Mouse (Mus musculus) lung, postnatal 4 days (tissue): ENCODE data around the gene Usp42.

ENCODE experiments used
- DNase-seq, 2 experiments: peaks; one replicate each; pipeline ENCODE4 v3.0.0; 2021

The Usp42 gene

DNA sequence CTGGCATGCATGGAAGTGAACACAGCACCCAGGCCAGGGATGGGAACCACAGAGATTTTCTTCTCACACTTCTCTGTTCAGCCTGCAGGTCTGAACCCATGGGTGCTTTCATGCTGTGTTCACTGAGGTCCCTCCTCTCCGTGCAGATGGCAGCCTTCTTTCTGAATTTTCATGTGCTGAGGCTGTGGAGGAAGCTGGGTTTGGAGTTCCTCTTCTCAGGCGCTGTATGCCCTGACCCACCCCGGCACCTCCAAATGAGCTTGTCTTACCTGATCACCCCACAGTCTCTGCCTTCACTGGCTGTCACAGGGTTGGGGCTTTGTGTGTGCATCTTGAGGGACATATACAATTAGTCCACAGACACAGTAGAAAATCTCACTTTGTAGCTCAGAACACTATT, 44.5 kb downstream of the Usp42 start:
- DNase-seq: no peak

DNA sequence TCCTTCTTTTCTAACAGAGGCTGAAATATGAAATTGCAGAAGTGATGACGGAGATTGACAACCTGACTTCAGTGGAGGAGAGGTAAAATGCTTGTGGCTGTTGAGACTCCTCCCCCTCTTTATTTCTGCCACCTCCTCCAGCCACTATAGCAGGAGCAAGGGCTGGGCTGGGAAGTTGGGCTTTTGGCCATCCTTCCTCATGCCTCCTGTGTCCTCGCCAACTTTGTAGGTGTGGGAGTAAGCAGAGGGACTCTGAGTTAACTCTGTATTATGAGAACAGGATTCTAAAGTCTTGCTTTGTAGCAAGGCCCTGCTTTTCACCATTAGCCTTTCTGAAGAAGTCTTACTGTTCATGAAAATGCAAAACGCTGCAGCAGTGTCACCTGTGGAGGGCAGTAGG, 45.6 kb downstream of the Usp42 start:
- no peak for DNase-seq

DNA sequence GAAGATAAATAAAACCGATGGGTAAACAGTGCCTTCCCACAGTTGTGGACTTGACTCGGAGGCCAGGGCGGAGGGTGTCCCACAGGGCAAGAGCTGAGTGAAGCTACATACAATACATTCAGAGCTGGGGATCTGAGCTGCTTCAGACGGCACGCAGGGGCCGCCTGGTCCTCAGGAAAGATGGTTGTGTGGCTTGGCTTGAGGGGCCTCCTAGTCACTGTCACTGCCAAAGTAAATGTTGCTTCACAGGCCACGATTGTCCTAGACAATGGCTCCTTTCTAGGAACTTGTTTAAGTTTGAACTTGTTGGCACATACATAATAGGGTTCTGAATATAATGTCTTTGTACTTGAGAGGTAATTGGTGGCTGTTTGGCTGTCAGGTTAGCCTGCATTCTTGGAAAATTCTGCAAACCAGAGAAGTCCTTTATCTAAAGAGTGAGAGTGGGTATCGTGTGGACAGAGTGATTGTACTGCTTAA, 47.1 kb downstream of the Usp42 start:
- no peak for DNase-seq

DNA sequence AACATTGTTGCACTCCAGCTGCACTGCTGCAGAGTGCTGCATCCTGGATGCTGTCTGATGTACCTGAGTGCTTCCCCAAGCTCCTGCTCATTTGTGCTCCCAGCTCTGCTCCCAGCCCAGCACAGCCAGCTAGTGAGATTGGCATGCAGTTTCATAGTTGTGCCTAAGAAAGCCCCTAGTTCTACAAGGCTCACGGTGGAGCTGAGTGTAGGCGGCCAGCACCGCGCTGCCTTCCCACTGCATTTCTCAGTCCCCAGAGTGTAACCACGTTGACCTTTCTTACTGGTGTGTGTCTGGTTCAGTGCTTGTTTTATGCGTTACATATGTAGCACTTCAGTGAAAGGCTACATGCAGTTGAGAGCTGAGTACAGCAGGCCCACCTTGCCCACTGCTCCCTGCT, 48.4 kb downstream of the Usp42 start:
- DNase-seq: no peak

DNA sequence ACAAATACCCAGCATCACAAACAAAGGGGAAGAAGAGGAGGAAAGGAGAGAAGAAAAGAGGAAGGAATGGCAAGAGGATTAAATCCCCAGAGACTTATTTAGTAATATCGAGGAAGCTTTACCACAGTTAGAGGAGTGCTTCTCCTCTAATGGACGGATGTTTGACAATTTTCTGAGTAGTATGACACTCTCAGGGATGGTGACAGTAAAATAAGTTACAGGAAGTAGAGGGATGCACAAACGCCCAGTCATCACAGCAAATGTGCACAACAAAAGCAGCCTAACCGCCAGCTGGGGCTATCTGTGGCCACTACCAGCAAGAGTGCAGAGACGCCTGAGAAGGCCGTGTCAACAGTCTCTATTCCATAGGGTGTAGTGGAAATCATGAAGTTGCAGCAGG, 52.4 kb downstream of the Usp42 start:
- peak in 1 of 2 experiments; percentile 24 for DNase-seq

DNA sequence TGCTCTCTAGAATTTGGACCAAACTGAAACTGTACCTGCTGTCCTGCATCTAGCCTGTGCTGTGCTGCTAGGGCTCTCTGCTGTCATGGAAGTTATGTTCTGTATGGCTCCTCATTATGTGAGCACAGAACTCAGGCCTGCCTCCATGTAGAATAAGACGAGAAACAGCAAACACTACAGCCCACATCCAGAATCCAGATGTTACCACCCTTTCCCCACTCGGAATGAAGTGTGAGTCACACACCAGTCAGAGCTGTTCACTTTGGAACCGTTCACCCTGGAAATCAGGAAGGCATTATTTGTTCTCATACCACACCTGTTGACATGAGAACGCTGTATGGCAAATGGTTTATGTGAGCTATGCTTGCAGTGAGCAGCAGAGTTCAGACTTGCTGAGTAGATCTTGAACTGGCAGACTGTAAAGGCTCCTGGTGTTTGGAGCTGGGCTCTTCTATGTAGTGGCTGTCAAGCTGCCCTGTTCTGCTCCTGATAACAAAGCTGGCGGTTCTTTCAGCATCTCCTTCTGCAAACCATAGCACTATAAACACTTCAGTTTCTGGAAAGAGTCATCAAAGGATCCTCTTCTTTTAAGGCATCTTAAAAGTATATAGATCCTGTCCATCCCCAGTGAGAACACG, 53.3 kb downstream of the Usp42 start:
- DNase-seq: no peak

DNA sequence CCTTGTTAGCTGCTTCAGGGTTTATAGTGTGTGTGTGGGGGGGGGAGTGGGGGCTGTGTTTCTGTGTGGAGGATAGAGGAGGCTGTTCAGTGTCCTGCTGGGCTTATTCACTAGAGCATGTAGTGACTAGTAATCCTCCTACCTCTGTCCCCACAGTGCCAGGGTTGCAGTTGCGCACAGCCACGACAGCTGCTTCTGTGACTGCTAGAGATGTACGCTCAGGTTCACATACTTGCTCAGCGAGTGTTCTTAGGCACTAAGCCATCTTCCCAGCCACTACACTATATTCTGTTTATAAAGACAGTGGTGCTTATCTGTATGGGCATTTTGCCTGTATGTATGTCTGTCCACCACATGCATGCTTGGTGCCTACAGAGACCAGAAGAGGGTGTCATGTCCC, 54.7 kb downstream of the Usp42 start:
- no peak for DNase-seq

DNA sequence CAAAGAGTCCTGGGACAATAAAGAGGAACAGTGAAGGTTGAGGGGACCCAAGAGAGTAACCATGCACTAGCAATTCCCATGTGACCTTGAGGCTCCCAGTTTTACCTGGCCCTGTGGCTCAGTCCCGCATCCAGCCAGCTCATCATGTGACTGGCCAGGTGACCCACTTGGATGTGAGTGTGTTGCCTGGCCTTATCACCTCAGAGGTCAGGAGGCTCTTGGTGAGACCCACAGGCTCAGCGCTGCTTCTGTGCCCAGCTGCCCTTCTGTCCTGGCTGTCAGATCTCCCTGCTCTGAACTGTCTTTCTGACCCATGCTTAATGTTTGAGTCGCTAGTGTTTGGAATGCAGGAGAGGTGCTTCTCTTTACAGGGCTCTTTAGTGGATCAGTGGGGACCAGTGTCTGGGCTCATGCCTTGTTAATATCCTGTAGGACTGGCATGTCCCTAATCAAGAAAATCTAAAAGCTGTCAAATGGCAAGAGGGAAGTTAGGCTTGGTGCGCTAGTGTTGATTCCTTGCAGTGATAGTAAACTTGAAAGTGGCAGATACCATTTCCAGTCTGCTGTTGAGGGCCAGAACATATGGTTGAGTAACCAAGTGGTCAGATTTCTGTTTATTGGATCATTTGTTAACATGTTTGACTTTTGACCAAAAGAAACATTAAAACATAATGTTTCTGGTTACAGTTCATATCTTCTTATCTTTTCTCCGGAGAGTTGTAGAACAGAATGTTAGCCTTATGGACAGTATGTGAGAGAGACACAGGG, 55.7 kb downstream of the Usp42 start:
- DNase-seq: no peak

DNA sequence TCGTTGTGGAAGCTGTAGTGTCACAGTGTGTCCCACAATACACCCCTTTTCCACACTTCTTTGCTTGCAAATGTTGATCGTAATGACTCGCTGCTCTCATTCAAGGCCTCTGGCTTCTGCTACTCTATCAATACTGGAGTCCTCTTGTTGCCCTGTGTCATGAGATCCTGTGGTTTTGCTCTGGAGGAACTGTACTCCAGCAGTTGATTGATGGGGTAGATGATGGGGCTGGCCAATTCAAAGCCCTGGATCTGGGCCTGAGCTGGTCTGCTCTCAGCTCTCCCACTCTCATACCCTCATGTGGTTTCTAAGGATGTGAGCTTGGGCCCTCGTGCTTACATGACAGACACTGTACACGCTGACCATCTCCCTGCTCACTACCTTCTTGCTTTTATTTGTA, 57.5 kb downstream of the Usp42 start:
- no peak for DNase-seq

DNA sequence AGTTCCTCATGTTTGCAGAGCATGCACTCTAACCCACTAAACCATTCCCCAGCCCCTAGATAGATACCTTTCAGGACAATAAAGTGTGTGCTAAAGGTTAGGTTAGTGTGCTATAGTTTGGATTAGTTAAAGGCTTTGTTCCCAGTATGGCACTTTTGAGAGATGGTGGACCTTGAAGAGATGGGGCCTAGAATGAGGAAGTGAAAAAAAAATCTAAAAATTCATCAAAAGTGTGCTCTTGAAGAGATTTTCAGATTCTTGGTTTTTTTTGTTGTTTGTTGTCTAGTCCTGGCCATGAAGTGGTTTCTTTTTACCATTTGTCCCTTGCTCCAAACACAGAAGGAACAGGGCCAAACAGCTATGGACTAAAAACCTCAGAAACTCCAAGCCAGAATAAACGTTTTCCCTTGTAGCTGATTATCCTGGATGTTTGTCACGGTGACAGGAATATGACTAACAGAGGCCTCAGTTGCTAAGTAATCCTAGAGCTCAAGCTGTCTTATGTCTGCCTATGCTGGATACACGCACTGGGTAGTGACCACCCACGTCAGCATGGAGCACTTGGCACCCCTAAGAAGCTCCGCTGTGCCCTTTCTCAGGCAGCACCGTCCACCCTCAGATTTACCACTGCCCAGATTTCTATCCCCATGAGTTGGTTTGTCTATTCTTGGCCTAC, 61.2 kb downstream of the Usp42 start:
- DNase-seq: no peak

DNA sequence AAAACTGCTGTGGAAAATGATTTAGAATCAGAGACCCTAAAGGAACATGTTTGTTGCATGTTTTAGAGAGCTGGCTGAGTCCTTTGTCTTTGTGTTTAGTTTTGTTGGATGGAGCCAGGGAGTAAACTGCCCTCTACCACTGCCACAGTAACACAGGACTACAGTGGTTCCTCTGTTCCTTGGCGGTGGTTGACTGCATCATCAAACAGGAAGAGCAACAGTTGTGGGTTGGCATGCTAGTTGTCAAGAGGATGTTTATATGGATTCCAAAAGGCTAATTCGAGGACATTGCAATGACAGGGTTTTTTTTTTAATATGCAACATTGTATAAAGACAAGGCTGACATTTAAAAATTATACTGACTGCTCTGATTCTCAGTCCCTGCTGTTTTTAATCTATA, 62.2 kb downstream of the Usp42 start:
- DNase-seq: peak; percentile 50

DNA sequence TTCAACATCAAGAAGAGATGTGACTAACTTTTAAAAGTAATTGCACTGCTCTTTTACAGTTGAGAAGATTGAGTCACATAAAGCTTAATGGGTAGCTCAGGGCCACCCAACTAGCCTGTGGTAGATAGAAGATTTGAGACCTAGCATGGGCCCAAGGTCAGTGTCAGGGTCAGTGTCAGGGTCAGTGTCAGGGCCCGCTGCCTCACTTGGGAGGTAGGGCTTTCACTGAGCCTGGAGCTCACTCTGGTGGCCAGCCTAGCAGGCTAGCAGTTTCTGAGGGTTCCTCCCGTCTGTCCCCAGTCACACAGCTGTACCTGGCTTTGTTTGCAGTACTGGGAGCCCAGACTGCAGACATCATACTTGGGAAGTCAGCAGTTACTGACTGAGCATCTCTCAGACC, 62.7 kb downstream of the Usp42 start:
- DNase-seq: no peak

DNA sequence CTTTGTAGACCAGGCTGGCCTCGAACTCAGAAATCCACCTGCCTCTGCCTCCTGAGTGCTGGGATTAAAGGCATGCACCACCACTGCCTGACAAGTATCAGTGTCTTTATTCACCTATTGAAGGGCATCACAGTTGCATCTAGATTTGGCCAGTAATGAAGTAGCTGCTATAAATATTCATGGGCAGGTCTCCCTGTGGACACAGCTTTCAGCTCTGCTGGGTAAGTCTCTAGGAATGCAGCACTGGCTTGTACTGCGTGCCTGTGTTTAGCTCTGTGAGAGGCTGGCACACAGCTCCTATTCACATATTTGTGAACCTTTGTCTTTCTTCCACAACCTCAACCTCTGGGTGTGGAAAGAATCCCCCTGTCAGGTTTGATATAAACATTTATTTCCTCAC, 63.2 kb downstream of the Usp42 start:
- DNase-seq: no peak

DNA sequence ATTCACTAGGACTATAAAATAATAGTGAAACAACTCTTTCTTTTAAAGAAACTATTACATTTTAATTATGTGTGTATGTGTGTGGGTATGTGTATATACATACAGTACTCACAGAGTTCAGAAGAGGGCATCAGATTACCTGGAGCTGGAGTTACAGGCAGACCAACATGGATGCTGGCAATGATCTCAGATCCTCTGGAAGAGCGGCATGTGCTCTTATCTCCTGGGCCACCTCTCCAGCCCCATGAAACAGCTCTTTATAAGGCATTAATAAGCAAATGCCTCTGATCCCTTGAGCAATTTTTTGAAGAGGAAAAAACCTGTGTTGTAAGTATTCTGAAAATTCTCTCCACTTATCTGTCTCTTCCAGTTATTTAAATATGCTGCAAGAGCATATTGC, 66.1 kb downstream of the Usp42 start:
- DNase-seq: no peak

DNA sequence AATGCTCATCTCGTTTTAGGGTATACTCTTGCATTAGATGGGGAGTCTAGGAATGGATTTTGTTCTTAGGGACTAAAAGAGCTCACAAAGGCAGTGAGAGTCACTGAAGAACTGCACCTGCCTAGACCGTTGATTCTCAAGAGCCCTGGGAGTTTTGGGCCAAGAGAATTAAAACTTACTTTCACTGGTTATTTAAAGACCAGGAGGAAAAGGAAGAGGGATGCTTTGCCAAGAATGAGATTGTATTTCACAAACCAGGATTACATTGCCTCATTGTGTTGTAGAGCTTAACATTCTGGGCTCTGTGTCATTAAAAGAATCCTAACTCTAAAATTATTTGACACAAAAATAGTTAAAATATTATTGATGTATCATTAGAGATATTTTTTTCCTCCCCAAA, 66.5 kb downstream of the Usp42 start:
- DNase-seq: no peak

DNA sequence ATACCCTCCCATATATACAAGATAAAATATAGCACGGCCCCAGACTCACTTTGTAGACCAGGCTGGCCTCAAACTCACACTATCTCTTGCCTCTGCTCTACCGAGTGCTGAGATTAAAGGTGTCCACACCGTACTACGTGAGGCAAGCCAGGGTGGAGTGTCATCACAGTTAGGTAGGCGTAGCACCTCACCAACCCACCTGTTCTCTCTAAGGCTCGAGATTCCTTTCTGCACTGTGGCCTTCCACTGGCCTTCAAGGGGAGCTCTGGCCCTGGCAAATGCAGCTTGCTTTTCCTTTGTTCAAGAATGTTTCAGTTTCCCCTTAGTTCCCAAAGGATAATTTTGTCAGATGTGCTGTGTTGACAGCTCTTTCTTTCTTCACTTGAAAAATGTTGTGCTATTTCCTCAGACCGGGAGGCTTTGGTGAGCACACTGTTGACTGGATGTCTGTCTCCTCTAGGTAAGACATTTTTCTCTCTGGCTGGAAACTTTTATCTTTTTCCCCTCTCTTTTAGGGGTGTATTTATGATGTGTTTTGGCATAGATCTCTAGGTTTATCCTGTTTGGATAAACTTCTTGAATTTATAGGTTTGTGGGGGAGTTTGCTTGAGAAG, 68.9 kb downstream of the Usp42 start:
- no peak for DNase-seq
